Mouse (Mus musculus) right cerebral cortex, postnatal 14 days (tissue): ENCODE measurements around the gene Nfia.

Source experiments
- DNase-seq: peaks from one replicate; pipeline ENCODE4 v3.0.0; 2022

Gene Nfia

DNA sequence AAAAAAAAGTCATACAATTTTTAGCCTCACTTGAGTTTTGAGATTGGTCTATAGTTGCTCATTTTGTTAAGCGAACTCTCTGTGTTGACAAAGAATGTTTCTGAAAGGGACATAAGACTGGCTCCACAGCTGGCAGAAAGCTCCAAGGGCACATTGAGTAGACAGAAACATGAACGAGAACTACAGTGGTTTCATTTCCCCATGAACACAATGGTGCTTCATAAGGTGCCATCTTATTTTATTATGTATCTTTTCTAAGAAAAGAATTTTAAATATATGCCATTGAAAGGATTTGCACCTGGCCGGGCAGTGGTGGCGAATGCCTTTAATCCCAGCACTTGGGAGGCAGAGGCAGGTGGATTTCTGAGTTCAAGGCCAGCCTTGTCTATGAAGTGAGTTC is 337.4 kb downstream of the Nfia start:
- no peak for DNase-seq

DNA sequence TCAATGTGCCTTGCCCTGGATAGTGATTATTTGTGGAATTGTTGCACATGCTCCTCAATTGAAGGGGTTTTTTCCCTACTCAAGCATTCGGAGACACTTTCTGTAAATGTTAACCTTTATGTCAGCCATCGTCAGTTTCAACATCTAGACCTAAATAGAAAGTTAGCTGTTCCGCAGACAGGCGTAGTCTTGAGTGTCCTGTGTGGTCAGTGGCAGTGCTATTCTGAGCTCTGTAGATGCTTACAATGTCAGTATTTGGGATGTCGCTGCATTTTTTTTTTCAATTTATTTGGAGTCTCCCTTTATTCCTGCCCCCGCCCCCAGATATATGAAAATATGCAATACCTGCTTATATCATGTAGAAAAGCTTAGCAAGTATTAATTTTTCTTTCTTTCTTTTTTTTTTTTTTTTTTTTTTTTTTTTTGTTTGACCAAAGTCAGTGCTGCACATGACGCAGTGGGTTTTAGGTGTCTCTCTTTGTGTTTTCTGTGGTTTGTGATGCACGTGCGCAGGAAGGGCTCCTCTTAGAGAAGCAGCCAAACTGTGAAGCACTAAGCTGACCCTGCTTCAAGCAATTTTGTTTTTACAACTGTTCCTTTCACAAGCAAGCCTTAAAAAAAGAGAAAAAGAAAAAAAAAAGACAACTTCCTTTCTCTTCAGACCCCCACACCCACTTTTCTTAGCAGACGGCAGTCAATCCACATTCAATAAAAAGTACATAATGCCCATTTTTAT is 340.9 kb downstream of the Nfia start:
- DNase-seq: no peak

DNA sequence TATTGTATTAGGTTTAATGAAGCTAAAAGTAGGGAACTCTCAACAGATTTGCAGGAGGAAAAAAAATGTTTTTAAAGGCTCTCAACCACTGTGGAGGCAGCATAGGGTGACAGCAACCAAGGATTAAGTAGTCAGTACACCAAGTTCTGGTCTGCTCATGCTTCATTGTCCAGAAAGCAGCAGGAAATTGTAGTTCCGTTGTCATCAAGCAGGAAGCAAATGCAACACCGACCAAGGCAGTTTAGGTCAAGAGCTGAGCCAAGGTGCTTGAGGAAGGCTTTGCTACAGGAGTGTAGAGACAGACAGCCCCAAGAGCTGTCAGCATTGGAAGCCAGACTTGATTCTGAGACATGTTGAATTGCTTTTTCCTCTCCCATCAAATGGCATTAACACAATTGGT is 342.4 kb downstream of the Nfia start:
- DNase-seq: no peak

GRCm38 (mm10) chr4:98115401-98115800 is 342.9 kb downstream of the Nfia start:
- DNase-seq: no peak

DNA sequence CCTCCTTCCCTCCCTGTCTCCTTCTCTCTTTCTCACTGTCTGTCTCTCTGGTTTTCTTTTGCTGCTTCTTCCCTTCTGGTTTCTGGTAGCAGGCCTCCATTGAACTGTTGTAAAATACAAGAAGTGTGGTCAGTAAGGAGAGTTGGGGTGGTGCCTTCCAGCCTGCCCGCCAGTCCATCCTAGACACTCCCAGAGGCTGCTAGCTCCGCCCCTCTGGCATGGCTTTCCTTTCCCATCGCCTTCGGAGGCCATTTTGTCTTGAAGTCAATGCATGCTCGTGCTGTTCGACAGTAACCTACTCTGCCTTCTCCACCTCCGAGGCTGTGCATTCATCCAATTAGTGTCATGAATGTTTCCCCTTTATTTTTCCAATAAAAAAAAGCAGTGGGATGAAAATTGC is 343.5 kb downstream of the Nfia start:
- no peak for DNase-seq

DNA sequence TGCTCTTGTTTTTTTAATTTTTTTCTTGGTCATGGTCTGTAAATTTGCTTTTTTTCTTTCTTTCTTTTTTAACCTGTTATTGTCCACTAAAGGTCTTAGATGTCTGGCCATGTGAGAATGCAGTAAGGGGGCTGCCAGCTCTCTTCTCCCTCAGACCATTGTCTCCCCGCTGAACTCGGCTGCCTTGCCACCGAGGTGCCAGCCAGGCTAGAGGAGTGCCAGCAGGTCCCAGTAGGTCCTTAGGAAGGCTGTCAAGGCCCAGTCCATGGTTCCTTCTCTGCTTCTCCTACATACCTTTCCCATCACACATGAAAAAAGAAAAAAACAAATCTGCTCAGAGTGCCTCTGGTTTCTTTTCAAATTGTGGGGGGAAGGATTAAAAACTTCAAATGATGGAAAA is 345.6 kb downstream of the Nfia start:
- DNase-seq: no peak

DNA sequence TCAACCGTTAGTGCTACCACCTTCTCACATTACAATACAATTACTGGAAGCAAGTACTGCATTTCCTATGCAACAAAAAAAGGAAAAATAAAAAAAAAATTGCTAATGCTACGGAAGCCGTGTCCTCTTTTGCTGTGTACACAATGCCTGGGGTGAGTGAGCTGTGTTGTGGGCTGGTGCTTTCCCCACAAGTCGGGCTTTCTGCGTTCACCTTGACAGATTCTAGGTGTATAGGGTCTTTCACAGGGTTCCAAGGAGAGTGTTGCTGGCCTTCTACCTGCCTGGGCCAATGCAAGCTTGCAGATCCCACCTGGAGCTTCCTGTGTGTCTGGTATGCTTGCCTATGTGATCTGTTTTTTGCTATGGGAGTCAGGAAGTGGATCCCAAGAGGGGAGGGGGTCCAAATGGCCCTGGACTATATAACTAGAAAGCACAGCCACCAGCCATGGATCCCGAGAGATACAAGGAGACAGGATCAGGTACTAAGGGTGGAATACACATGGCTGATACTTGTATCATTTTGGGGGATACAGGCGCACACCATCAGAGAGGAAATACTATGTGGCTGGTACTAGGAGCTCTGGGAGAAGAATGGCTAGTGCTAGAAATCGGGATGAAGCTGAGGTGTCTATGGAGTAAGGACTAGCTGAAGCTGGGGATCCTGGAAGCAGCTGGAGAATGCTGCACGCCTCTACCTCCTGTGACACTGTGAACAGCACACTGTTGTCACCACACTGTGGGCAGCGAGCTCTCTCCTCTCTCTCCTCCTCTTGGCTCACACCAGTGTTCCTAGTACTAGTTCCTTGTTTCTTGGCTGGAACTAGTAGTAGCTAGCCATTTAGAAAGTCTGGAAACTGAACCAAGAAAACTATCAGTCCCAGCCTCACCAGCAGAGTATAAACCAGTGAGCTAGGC is 346.5 kb downstream of the Nfia start:
- no peak for DNase-seq

GRCm38 (mm10) chr4:98119949-98120531 is 347.5 kb downstream of the Nfia start:
- DNase-seq: no peak

- no peak for DNase-seq
These were observed 348.3 kb downstream of the Nfia start for GRCm38 (mm10) chr4:98120706-98121340.

DNA sequence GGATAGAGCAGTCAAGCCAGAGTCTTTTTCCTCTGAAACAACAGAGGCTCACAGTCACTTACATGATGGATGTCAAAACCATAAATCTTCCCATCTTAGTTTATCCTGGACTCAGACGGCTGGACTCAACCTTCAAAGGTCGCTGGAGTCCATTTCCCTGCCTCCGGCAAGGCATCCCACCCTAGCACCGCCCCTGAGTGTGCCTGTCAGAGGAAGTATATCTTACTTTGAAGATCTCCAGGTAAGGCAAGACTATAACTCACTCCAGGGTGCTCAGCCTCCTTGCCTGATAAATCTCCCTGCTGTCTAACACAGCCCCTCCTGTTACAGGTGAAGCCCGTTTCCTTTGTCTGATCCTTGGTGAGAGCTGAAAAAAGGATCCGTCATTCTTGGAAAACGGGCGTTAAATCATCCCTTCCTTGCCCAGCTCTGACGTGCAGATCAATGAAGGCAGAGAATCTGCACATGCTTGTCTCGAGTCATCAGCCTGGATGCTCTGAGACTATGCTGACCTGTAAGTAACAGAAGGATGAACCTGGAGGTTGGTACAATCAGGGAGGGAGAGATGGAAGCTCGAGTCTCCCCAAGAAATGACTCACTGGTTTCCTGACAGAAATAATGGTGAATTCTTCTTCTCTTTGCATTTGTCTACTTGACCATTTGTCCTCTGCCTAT is 353.6 kb downstream of the Nfia start:
- DNase-seq: no peak

GRCm38 (mm10) chr4:98130798-98131197 is 358.3 kb downstream of the Nfia start:
- DNase-seq: no peak

DNA sequence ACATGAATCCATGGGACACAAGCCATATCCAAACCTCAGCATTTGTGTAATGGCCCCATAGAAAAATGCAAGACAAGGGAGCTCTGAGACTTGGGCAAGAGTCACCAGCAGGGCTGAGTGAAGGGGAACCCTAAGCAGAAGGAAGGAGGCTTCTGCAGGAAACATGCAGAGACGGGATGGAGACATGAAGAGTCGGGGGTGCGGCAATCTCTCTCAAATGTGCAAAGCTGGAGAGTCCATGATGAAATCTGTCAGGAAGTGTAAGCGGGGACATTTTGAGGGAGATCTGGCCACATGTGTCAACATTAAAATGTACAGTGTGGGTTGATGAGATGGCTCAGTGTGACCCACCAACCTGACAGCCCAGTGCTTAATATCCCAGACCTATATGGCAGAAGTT is 361.5 kb downstream of the Nfia start:
- DNase-seq: no peak

DNA sequence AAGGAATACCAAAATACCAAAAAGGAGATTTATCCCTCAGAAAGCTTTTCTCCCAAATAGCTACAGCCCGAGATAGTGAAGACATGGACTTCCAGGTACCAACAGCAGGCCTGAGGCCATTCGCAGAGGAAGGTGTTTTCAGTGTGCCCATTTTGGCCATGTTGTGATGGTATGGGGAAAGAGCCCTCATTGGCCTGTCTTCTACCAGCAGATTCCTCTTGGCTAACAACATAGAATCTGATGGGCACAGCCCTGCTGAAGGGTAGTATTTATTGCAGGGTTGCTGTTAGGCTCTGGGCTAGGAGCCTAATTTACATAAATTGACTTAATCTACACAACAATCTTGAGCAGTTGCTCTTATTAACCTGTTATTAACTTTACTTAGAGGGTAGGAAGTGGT is 363.5 kb downstream of the Nfia start:
- no peak for DNase-seq

DNA sequence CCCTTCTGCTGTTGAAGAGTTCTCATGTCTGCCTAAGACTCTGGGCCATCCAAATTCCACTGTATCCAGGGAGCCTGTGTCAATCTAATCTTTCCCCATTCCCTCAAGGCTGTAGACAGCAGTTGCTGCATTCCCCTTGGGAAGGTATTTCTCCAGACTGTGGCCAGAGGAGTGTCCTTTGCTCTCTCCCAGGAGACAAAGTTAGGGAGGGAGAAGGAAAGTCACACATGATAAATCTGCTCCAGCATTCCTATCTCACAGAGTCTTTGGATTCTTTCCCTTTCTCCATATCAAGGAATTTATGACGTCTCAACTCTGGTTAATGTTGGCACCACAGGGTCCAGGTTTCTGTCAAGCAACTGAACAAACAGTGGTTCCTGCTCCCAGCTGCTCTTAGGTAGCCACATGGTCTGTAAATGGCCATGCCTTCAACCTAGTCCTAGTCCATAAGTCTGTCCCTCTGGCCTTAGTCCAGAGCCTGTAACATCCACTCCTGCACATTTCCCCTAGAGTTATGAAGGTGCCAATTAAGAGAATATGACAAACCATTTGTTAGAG is 370.4 kb downstream of the Nfia start:
- no peak for DNase-seq

DNA sequence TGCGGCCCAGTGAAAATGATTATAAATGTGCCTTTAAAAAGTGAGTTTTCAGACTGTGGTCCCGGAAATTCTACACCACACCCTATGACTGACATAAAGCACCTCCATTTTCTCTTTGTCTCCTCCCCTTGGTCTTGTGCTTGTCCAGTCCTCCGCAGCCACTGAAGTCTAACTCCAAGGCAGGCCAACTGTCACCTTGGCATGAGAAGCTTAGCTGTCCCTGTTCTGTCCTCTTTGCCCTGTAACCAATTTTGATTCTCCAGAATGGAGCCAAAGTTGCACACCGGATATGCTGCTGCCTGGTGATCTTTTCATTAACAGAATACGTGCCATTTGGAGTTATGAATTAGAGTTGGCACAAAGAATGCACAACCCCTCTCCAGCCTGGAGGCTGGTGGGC is 378.0 kb downstream of the Nfia start:
- no peak for DNase-seq

- DNase-seq: no peak
These were observed 385.4 kb downstream of the Nfia start for GRCm38 (mm10) chr4:98157921-98158320.

GRCm38 (mm10) chr4:98166379-98166778 is 393.8 kb downstream of the Nfia start:
- no peak for DNase-seq
